Mouse (Mus musculus) ovary, postnatal 14 days (tissue): Measurements from ENCODE around the gene Nr5a1.

Experiments
- DNase-seq: peaks from one replicate; pipeline ENCODE4 v3.0.0; 2022; ENCODE audit warnings: low spot score

Gene Nr5a1

GRCm38 (mm10) chr2:38714324-38714723 is at the start of gene Nr5a1:
Nr5a1 (minus strand) TSS chr2:38714542.
- no peak for DNase-seq

DNA sequence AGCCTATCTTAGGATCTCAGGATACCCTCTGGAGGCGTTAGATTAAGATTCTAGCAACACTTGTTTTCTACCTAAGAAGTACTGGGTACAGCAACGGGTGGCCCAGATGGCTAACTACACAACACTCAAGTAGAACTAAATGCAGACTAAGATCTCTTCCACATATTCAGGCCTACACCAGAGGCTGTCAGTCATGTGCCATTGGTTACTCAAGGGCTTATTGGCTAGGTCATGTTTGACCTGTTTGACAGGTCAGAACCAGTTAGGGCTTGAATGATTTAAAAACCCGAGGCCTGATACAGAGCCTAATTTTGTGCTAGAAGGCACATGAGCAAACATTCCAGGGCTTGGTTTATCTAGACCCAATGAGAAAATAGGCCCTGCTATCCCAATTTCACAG is 25.5 kb upstream of the Nr5a1 start:
- DNase-seq: no peak

GRCm38 (mm10) chr2:38739410-38739809 is 25.1 kb upstream of the Nr5a1 start:
- peak; percentile 68 for DNase-seq

- DNase-seq: no peak
Measured at GRCm38 (mm10) chr2:38738601-38739301, 24.4 kb upstream of the Nr5a1 start.

DNA sequence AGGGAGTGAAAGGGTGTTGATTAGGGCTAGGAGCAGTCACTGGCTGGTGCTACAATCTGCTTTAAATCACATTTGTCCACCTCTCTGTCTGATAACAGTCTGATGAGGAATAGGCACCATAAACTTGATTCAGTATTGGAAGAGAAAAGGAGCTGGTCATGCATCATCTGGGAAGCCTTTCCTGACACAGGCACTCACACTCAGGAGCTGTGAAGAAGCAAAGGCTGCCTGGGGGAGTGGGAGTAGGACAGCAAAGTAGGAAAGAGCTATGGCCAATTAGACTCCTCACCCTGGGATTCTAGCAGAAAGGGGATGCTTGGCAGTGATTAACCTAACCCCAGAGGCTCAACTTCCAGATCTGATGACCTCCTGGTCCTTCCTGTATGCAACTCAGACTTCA is 21.4 kb upstream of the Nr5a1 start:
- no peak for DNase-seq

DNA sequence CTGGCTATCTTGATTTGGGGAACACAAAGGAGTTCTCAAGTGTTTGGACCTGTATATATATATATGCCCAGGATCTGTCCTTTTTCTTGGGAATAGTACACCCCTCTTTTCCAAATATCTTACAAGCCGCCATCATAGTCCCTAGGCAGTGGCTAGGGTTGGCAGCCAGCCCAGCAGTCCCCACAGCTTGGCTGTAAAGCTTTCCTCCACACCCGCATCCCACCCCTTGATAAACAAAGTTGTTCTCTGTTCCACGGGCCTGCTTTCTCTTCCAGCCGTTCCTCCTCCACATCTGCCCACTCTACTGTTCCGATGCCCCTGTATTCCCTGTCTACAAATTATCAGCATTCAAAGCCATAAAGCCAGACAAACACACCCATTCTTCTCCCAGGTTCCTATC is 20.4 kb upstream of the Nr5a1 start:
- DNase-seq: no peak

DNA sequence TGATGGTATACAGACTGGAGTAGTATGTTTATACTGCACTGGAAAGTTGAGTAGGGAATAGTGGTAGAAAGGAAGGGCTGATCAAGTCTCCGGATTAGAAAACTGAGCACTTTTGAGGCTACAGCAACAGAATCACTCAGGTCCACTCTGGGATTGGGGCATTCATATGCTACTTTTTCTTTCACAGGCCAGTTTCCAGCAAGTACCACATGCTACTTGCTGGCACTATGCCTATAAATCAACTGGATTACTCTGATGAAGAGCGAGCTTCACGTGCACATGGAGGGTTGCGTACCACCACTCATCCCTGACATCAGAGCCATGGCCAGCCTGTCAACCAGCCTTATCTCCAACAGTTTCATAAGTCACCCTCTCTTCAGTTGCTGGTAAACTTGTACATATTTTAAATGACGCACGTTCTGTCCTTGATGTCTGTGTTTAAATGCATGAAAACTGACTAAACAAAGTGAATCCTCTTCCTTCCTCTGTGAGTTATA is 16.0 kb upstream of the Nr5a1 start:
- DNase-seq: no peak

DNA sequence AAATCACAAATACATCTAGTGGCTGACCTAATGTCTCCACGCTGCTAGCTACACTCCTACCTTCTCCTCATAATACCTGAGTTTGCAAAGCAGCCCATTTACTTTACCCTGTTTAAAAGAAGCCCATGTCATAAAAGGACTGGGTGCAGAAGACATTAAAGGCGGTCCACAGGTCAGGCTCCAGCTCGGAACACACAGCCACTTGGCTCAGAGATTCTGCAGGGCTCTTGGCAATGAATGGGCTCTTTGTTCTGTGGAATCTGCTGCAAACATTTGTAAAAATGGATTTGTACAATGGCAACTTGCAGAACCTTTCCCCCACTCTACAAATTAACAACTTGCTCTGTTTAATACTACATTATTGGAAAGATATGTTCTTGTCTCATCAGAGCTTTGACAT is 11.1 kb upstream of the Nr5a1 start:
- no peak for DNase-seq

- DNase-seq: no peak
Measured at GRCm38 (mm10) chr2:38723378-38723777, 9.0 kb upstream of the Nr5a1 start.

GRCm38 (mm10) chr2:38722076-38722475 is 7.7 kb upstream of the Nr5a1 start:
- no peak for DNase-seq

DNA sequence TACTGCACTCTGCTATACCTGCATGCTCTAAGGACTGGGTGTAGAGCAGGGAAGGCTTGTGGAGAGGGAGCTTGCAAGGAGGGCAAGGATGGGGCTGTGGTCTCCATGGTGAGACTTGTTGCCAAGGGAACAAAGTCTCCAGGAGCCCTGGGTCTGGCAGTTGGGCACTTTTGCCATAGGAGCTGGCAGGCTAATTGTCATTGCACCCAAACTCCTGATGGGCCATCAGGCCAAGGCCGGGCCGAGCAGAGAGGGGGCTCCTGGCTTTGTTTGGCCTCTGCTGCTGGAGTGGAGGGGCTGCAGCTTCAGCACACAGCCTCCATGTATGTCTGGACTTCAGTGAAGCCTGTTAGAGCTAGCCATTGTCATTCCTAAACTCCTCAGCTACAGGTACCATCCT is 6.3 kb upstream of the Nr5a1 start:
- DNase-seq: no peak

GRCm38 (mm10) chr2:38719354-38719753 is 5.0 kb upstream of the Nr5a1 start:
- DNase-seq: no peak

DNA sequence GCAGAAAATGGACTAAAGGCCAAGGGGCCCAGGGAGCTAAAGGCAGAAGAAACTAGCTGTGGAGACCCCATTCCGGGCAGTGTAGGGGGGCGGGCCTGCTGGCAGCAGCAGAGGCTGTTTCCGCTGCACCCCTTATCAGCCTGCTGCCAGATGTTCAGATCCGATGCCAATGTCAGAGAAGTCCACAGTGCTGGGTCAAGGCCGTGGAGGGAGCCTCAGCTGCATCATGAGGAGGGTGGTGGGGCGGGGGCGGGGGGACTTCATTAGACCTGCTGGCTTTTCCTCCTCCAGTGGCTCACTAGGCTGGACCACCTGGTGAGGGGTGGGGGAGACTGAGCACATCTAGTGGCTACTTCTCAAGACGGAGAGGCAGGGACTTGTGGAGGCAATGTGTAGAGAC is 4.3 kb upstream of the Nr5a1 start:
- no peak for DNase-seq

DNA sequence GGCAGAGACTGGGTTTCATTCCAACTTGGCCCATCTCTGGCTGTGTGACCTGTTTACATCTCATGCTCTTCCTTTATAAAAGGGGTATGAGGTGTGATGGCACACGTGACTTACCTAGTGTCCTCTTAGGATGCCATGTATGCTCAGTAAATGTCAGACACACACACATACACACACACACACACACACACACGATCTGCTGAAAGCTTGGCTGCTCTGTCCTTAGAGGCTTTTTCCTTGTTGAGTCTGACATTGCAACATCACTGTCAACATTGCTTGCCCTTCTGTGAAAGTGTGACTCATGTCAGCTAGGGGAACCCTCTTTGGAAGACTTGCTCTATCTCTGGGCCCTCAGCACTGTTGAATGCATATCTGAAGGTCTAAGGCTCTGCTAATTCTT is 3.1 kb upstream of the Nr5a1 start:
- no peak for DNase-seq

GRCm38 (mm10) chr2:38713596-38713995 is 746 bp downstream of the Nr5a1 start:
- DNase-seq: no peak

DNA sequence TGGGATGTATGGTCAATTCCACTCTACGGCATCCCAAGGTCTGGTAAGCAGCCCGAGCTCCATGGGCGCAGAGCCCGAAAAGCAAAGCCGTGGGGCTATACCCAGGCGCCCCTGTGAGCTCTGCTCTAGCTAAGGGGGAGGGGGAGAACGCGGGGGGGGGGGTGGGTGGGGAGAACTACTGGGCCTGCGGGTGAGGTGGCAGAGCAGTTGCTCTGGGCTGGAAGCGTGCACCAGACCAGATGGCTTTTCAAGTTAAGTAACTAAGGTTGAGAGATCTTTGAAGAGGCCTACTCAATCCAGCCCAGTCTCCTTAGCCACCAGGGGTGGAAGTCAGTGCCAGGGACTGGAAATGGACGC is 1.6 kb downstream of the Nr5a1 start:
- no peak for DNase-seq

DNA sequence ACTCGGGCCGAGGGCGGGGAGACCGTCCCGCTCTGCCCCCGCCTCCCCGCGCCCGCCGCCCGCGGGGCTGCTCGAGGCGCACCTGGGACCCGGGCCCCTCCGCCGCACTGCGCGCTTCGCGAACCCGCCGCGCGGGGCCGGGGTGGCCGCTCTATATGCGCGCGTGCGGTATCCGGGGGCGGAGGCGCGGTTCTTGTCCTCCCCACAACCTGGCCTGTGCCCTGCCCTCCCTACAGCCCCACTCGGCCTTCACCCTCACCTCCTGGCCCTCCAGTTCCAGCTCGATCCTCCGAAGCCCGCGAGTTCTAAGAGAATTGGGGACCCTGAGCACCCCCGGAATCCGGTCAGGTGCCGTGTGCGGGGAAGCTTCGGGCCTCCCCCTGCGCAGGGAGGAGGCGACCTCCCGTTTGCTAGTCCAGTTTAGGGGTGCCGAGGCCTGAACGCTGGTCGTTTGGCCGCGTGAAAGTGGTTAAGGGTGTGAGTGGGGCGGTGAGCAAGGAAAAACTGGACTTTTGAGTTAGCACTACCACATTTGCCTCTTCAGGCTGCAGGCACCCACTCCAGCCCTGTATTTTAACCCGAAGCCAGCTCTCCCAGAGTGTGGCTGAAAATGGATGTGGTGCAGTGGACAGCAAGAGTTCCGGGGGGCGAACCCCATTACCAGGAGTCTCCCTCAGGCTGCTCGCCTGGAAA is 2.1 kb downstream of the Nr5a1 start:
- DNase-seq: no peak

DNA sequence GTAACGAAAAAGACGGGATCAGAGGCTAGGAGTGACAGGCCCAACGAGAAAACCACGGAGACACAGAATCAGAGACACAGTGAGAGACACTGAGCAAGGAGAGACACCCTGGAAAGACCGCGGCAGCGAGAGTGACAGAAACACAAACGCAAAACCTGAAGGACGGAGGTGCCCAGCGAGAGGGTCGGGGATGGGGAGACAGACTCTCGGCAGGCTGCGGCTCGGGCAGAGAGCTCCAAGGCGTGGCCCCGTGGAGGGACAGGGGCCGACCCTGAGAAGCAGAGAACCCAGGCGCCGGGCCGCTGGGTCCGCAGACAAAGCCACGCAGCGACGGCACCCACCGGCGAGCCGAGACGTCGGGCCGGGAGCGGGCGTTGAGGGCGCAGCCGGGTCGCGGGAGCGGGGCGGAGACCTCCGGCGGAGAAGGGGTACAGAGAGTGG is 2.9 kb downstream of the Nr5a1 start:
- DNase-seq: no peak

DNA sequence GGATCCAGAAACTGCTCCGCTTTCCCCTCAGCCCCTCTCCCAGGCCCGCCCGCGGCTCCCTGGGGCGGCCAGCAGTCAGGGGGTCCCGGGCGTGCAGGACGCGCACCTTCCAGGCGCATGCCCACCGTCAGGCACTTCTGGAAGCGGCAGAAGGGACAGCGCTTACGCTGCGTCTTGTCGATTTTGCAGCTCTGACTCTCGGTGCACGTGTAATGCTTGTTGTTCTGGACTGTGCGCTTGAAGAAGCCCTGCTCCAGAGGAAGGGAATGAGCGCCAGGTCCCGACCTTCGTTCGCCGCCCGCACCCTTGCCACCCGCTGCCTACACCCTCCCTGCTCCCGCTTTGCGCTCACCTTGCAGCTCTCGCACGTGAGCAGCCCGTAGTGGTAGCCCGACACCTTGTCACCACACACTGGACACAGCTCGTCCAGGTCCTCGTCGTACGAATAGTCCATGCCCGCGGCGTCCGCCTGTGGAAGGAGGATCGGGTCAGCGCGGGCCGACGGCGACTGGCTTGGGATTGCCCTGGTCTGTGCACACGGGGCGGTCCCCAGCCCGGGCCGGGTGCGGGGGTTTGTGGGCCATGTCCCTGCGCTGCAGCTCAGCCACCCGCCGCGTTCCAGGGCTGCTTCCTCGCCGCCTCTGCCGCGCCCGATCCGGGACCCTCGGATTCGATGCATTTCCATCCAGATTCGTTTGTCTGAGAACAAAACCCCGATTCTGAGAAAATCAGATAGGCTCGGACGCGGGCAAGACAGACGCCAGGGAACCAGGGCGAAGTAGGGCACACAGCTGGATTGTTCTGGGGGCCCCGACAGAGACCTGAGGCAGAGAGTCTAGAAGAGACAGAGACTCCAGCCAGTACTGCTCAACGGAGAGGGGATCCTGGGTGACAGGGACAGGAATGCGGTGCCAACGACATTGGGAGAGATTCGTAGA is 3.8 kb downstream of the Nr5a1 start:
- DNase-seq: no peak

DNA sequence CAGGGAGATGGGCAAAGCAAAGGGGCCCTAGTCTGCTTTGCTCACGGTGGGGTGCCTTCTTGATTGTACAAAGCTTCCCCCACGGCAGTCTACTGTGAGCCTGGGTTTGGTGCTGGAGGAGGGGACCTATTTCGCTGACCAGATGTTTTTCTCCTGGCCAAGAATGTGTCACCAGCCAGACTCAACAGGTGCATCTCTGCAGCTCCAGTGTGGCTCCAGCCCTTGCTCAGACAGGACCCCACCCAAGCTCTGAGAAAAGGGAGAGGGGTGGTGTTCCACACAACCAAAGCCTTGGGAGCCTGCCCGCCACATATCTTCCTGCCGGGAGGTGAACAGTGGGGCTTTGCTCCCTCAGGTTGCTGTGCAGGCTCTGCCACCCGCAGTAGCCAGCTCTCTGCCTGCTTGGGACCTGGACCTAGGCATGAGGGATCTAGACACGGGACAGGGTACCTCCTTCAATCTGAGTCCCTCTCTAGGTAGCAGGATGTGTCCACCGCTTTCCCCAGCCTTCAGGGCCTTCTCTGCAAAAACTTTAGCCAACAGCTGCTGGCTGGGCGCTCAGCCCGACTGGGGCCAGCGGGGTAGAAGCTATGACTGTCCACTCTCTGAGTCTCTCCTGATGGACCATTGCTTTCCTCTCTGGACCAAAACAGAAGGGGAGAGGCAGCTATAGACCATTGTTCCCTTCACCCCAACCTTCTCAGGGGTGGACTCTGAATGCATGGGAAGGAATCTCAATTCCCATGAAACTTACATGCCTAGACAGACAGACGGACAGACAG is 5.2 kb downstream of the Nr5a1 start:
- DNase-seq: no peak

DNA sequence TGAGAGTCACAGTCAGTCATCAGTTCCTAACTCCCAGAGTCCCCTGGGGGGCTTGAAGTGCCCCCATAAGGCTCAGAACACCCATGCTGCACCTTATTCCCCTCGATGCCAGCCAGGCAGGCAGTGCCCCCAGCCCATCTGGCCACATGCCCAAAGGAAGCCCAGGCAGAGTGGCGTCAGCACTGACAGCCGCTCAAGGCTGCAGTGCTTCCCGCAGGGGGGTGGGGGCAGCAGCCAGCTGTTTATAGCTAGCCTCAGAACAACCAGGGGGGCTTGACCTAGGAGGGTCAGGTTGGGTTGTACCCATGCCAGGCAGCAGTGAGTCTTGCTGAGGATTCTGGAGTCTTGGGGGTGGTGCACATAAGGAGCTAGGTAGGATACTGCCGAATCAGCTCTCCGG is 7.7 kb downstream of the Nr5a1 start:
- DNase-seq: no peak

DNA sequence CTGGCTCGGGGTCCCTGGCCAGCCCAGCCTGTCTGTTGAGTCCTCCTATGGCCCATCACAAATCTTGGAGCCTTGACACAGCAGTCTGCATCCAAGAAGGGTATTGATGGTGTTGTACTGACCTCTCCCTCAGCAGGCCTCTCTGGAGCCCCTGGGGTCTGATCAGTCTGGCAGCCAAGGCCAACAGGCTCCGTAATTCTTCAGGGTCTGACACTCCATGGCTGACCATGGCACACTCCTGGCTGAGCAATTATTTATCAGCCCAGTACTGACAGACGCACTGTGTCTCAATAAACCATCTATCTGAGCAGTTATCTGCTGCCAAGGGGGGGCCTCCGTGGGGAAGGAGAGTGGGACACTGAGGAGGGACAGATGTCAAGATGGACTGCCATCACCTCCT is 9.3 kb downstream of the Nr5a1 start:
- no peak for DNase-seq
